Mouse (Mus musculus): ENCODE results near the gene Snrpg. TPM values are rescaled to one million over a fixed set of nuclear protein-coding genes. Genes with fewer than 3 reads are reported as not detected.

Snrpg gene
- polyA plus RNA-seq, 1 experiment = 201 TPM

- Histone ChIP-seq H3K27me3 (ENCODE audit: control insufficient read depth, insufficient read depth, low read length, poor library complexity, severe bottlenecking) (no peaks in the 10 kb centered on the region), H3K9me3 (replicated peaks; ENCODE audit: control insufficient read depth, insufficient read depth, low read length, poor library complexity, severe bottlenecking) (no peaks in the 10 kb centered on the region), H3K4me1 (ENCODE audit: control insufficient read depth, insufficient read depth, low read length) (peaks cover 2% of the 10 kb centered on the region), H3K36me3 (ENCODE audit: control insufficient read depth, insufficient read depth, low read length, poor library complexity, severe bottlenecking) (peaks cover 6% of the 10 kb centered on the region; the same call in 1 of the 2 replicates), H3K9ac (ENCODE audit: low read depth, poor library complexity, severe bottlenecking) (peak overlapping the region; percentile 68; the same call in 1 of the 2 replicates), H3K4me3 (ENCODE audit: low read depth, low read length) (peak overlapping the region; percentile 88), H3K27ac (ENCODE audit: insufficient read depth, low read length) (peak overlapping the region; percentile 15; the same call in 1 of the 2 replicates)
- no peak for TF ChIP-seq POLR2A (IDR thresholded peaks at IDR 0.05; ENCODE audit: insufficient read depth, low read length)
- no peak for TF ChIP-seq CTCF (IDR thresholded peaks at IDR 0.05; ENCODE audit: low read depth, low read length)
- TF ChIP-seq EP300 (IDR thresholded peaks at IDR 0.05; ENCODE audit: insufficient read depth, low read depth, low read length) = no peak
These were observed 26.3 kb downstream of the Snrpg start for GRCm38 (mm10) chr6:86397257-86397980.

GRCm38 (mm10) chr6:86398986-86399385, 27.9 kb downstream of the Snrpg start:
- Histone ChIP-seq H3K4me1 (ENCODE audit: control insufficient read depth, insufficient read depth, low read length) (peaks cover 2% of the 10 kb centered on the region), H3K9me3 (replicated peaks; ENCODE audit: control insufficient read depth, insufficient read depth, low read length, poor library complexity, severe bottlenecking) (no peaks in the 10 kb centered on the region), H3K4me3 (ENCODE audit: low read depth, low read length) (no peak overlapping the region), H3K36me3 (ENCODE audit: control insufficient read depth, insufficient read depth, low read length, poor library complexity, severe bottlenecking) (peaks cover 3% of the 10 kb centered on the region; the same call in 1 of the 2 replicates), H3K27me3 (ENCODE audit: control insufficient read depth, insufficient read depth, low read length, poor library complexity, severe bottlenecking) (no peaks in the 10 kb centered on the region), H3K27ac (ENCODE audit: insufficient read depth, low read length) (no peak overlapping the region), H3K9ac (ENCODE audit: low read depth, poor library complexity, severe bottlenecking) (no peak overlapping the region)
- TF ChIP-seq EP300 (IDR thresholded peaks at IDR 0.05; ENCODE audit: insufficient read depth, low read depth, low read length) = no peak
- TF ChIP-seq POLR2A (IDR thresholded peaks at IDR 0.05; ENCODE audit: insufficient read depth, low read length) = no peak
- no peak for TF ChIP-seq CTCF (IDR thresholded peaks at IDR 0.05; ENCODE audit: low read depth, low read length)

DNA sequence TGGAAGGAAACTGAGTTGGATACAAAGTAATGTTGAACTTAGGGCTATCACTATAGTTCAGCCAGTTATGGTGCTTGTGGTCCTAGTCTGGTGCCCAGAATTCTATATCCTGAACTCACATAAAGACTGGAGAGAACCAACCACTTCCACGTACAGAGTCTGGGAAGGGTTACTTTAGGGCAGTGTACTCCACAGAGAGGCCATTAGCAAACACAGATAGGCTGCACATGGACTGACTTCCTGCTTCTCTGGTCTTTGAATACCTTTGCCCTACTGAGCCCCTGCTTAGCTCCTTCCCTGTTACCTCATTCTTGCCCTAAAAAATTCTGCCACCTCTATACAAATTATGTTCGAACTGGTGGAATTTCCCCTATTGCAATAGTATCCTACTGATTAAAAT, 28.9 kb downstream of the Snrpg start:
- Histone ChIP-seq H3K27me3 (ENCODE audit: control insufficient read depth, insufficient read depth, low read length, poor library complexity, severe bottlenecking) (no peaks in the 10 kb centered on the region), H3K9me3 (replicated peaks; ENCODE audit: control insufficient read depth, insufficient read depth, low read length, poor library complexity, severe bottlenecking) (no peaks in the 10 kb centered on the region), H3K27ac (ENCODE audit: insufficient read depth, low read length) (no peak overlapping the region), H3K4me1 (ENCODE audit: control insufficient read depth, insufficient read depth, low read length) (peaks cover 2% of the 10 kb centered on the region), H3K9ac (ENCODE audit: low read depth, poor library complexity, severe bottlenecking) (no peak overlapping the region), H3K36me3 (ENCODE audit: control insufficient read depth, insufficient read depth, low read length, poor library complexity, severe bottlenecking) (no peaks in the 10 kb centered on the region), H3K4me3 (ENCODE audit: low read depth, low read length) (no peak overlapping the region)
- no peak for TF ChIP-seq CTCF (IDR thresholded peaks at IDR 0.05; ENCODE audit: low read depth, low read length)
- TF ChIP-seq POLR2A (IDR thresholded peaks at IDR 0.05; ENCODE audit: insufficient read depth, low read length) = no peak
- TF ChIP-seq EP300 (IDR thresholded peaks at IDR 0.05; ENCODE audit: insufficient read depth, low read depth, low read length) = no peak

GRCm38 (mm10) chr6:86400972-86401371, 29.9 kb downstream of the Snrpg start:
- Histone ChIP-seq H3K4me1 (ENCODE audit: control insufficient read depth, insufficient read depth, low read length) (peaks cover 3% of the 10 kb centered on the region), H3K9me3 (replicated peaks; ENCODE audit: control insufficient read depth, insufficient read depth, low read length, poor library complexity, severe bottlenecking) (no peaks in the 10 kb centered on the region), H3K9ac (ENCODE audit: low read depth, poor library complexity, severe bottlenecking) (no peak overlapping the region), H3K27me3 (ENCODE audit: control insufficient read depth, insufficient read depth, low read length, poor library complexity, severe bottlenecking) (no peaks in the 10 kb centered on the region), H3K36me3 (ENCODE audit: control insufficient read depth, insufficient read depth, low read length, poor library complexity, severe bottlenecking) (no peaks in the 10 kb centered on the region), H3K4me3 (ENCODE audit: low read depth, low read length) (peak overlapping the region; percentile 55; the same call in 1 of the 2 replicates), H3K27ac (ENCODE audit: insufficient read depth, low read length) (no peak overlapping the region)
- TF ChIP-seq EP300 (IDR thresholded peaks at IDR 0.05; ENCODE audit: insufficient read depth, low read depth, low read length) (no peak), CTCF (IDR thresholded peaks at IDR 0.05; ENCODE audit: low read depth, low read length) (peak; percentile 59)

- H3K36me3 ChIP-seq (ENCODE audit: control insufficient read depth, insufficient read depth, low read length, poor library complexity, severe bottlenecking) = peaks cover 9% of the 10 kb centered on the region
- TF ChIP-seq POLR2A (IDR thresholded peaks at IDR 0.05; ENCODE audit: insufficient read depth, low read length) (no peak), CTCF (IDR thresholded peaks at IDR 0.05; ENCODE audit: low read depth, low read length) (no peak), EP300 (IDR thresholded peaks at IDR 0.05; ENCODE audit: insufficient read depth, low read depth, low read length) (no peak)
- no peaks in the 10 kb centered on the region for H3K9me3 ChIP-seq (replicated peaks; ENCODE audit: control insufficient read depth, insufficient read depth, low read length, poor library complexity, severe bottlenecking)
- H3K27ac ChIP-seq (ENCODE audit: insufficient read depth, low read length) = no peak overlapping the region
- peak overlapping the region; percentile 50; the same call in 1 of the 2 replicates for H3K9ac ChIP-seq (ENCODE audit: low read depth, poor library complexity, severe bottlenecking)
- H3K4me1 ChIP-seq (ENCODE audit: control insufficient read depth, insufficient read depth, low read length) = peaks cover 3% of the 10 kb centered on the region
- H3K4me3 ChIP-seq (ENCODE audit: low read depth, low read length) = peak overlapping the region; percentile 49
- no peaks in the 10 kb centered on the region for H3K27me3 ChIP-seq (ENCODE audit: control insufficient read depth, insufficient read depth, low read length, poor library complexity, severe bottlenecking)
These were observed 31.8 kb downstream of the Snrpg start for GRCm38 (mm10) chr6:86402681-86403607.

All from ES-Bruce4 (cell line).